Mouse (Mus musculus): ENCODE results near the gene Oosp1. TPM values are rescaled to one million over a fixed set of nuclear protein-coding genes. Genes with fewer than 3 reads are reported as not detected.

Oosp1 gene
- total RNA-seq, 2 experiments from 2014 or later = 4.7 TPM; not detected in 1

DNA sequence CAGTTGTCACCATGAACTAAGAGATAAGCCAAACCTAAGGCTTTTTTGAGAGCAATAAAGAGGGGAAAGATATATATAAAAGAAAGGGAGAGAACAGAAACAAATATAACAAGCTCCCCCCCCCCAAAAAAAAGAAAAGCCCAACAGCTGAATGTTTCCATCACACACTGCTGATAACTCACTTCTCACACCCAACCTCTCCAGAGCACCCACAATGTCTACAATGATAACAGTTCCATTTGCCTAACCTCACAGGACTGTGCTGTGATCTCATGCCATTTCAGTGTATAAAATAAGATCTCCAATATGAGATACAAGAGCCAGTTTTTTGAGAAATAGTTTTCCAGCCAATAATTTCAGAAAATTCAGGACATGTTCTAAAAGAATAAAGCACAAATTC, 73.0 kb downstream of the Oosp1 start:
- no peak for DNase-seq

Other genes with a start within 250 kb of the Oosp1 start
- under 1 TPM; 0.59 to 0.76 TPM for gene Ms4a4b, start 247.6 kb downstream of the Oosp1 start, total RNA-seq (2021)
- 10 to 100 TPM in 1 of 2 experiments, 1 to 10 TPM in 1; 9.0 to 12.9 TPM for gene Ms4a6c, start 221.8 kb downstream of the Oosp1 start, total RNA-seq (2021)
- under 1 TPM in 1 of 2 experiments, not detected in 1; 0.36 TPM for gene Gm8369, start 205.2 kb downstream of the Oosp1 start, total RNA-seq (2021)
- gene Ms4a6b, start 174.6 kb downstream of the Oosp1 start, total RNA-seq (2021) = 10 to 100 TPM in 1 of 2 experiments, 1 to 10 TPM in 1; 6.5 to 10.9 TPM
- gene Ms4a4d, start 154.3 kb downstream of the Oosp1 start, total RNA-seq (2021) = 1 to 10 TPM; 2.3 to 3.4 TPM
- gene Ms4a6d, start 86.3 kb downstream of the Oosp1 start, total RNA-seq (2021) = 1 to 10 TPM; 3.2 to 5.8 TPM
- not detected for gene Ms4a2, start 67.4 kb downstream of the Oosp1 start, total RNA-seq (2021)
- not detected for gene Ms4a3, start 50.3 kb downstream of the Oosp1 start, total RNA-seq (2021)
- gene Oosp2, start 30.6 kb downstream of the Oosp1 start, total RNA-seq (2021) = under 1 TPM in 1 of 2 experiments, not detected in 1; 0.92 TPM
- gene Oosp3, start 5.9 kb upstream of the Oosp1 start, total RNA-seq (2021) = not detected
- not detected for gene Gif, start 56.4 kb upstream of the Oosp1 start, total RNA-seq (2021)
- 10 to 100 TPM; 63.8 to 67.8 TPM for gene Mrpl16, start 79.2 kb upstream of the Oosp1 start, total RNA-seq (2021)
- 1 to 10 TPM; 8.4 to 9.2 TPM for gene Stx3, start 128.3 kb upstream of the Oosp1 start, total RNA-seq (2021)
- not detected for gene Olfr1417, start 148.1 kb upstream of the Oosp1 start, total RNA-seq (2021)
- not detected for gene Olfr1418, start 169.9 kb upstream of the Oosp1 start, total RNA-seq (2021)
- gene Olfr1419, start 184.0 kb upstream of the Oosp1 start, total RNA-seq (2021) = not detected
- not detected for gene Olfr1420, start 195.4 kb upstream of the Oosp1 start, total RNA-seq (2021)
- 10 to 100 TPM; 25.0 to 28.2 TPM for gene Patl1, start 221.2 kb upstream of the Oosp1 start, total RNA-seq (2021)